Mouse (Mus musculus): ENCODE results near the gene Zc3h18. TPM values are rescaled to one million over a fixed set of nuclear protein-coding genes. Genes with fewer than 3 reads are reported as not detected.
A peak's percentile ranks its signal among the peaks of the same experiment; 100 is the strongest.

The Zc3h18 gene
- polyA plus RNA-seq, 1 experiment from 2014 or later: 41.3 TPM

DNA sequence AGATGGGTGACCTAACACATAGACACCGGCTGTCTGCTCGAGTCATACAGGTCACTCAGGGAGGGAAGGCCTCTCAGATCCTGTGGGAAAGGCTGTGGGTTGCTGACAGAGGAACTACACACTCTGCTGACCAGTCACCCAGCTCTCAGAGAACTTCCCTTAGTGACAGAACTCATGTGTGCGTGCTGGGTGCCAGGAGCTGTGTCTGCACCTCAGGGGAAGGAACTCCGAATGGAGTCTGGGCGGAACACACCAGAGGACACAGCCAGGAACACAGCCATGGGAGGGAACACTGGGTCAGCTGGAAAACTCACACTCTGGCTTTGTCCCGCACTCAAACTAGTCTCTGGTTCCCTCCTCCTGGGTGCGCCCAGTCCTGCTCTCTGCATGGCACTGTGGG is 31.3 kb downstream of the Zc3h18 start:
- H3K4me3 ChIP-seq (ENCODE audit: low read length): no peak overlapping the region
- ATAC-seq (ENCODE audit: low read depth): no peak
- H3K4me2 ChIP-seq (ENCODE audit: low read depth, low read length): no peak overlapping the region
- 87% methylated on average over 7 of the region's 7 CpGs for WGBS
- H3K9ac ChIP-seq (ENCODE audit: low read length): no peak overlapping the region
- H3K9me3 ChIP-seq (ENCODE audit: control insufficient read depth, low read length): no peaks in the 10 kb centered on the region
- H3K36me3 ChIP-seq (ENCODE audit: control insufficient read depth, insufficient read depth, low read length): peaks cover 74% of the 10 kb centered on the region
- H3K27me3 ChIP-seq (ENCODE audit: control insufficient read depth, insufficient read depth, low read depth, low read length): no peaks in the 10 kb centered on the region
- no peak overlapping the region for H3K27ac ChIP-seq (ENCODE audit: low read length)
- H3K4me1 ChIP-seq (replicated peaks; ENCODE audit: control insufficient read depth, insufficient read depth, low read length): no peaks in the 10 kb centered on the region

DNA sequence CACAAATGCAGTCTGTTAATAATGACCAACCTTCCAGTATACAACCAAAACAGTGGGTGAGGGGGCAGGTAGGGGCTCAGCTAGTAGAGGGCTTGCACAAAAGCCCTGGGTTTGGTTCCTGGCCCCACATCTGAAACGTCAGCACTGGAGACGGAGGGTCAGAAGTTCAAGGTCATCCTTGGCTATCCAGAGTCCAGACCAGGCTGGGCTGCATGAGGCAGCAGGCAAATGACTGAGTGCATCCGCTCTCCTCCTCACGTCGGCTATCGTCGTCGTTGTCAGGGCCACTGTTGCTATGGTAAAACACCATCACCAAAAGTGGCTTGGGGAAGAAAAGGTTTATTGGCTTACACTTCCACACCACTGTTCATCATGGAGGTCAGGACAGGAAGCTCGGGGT is 37.9 kb downstream of the Zc3h18 start:
- Histone ChIP-seq H3K4me1 (replicated peaks; ENCODE audit: control insufficient read depth, insufficient read depth, low read length) (no peaks in the 10 kb centered on the region), H3K4me3 (ENCODE audit: low read length) (no peak overlapping the region), H3K36me3 (ENCODE audit: control insufficient read depth, insufficient read depth, low read length) (peaks cover 61% of the 10 kb centered on the region), H3K27ac (ENCODE audit: low read length) (no peak overlapping the region), H3K9ac (ENCODE audit: low read length) (no peak overlapping the region), H3K4me2 (ENCODE audit: low read depth, low read length) (no peak overlapping the region), H3K9me3 (ENCODE audit: control insufficient read depth, low read length) (no peaks in the 10 kb centered on the region), H3K27me3 (ENCODE audit: control insufficient read depth, insufficient read depth, low read depth, low read length) (no peaks in the 10 kb centered on the region)
- no peak for ATAC-seq (ENCODE audit: low read depth)
- 79% methylated on average over 9 of the region's 9 CpGs for WGBS

DNA sequence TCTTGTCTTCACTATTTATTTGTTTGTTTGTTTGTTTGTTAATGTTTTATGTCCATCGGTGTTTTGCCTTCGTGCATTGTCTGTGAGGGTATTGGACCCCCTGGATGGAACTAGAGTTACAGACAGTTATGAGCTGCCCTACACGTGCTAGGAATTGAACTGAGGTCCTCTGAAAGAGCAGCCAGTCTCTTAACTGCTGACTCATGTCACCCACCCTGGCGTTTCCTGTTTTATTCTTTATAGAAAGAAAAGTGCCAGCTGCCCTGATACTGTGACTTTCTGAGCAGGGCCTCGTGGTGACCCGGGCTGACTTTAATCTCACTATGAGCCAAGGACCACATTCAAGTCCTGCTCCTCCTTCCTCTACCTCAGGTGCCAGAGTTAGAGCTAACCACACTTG is 39.1 kb downstream of the Zc3h18 start:
- WGBS: 85% methylated on average over 6 of the region's 6 CpGs
- ATAC-seq (ENCODE audit: low read depth): no peak
- Histone ChIP-seq H3K27ac (ENCODE audit: low read length) (no peak overlapping the region), H3K27me3 (ENCODE audit: control insufficient read depth, insufficient read depth, low read depth, low read length) (no peaks in the 10 kb centered on the region), H3K4me1 (replicated peaks; ENCODE audit: control insufficient read depth, insufficient read depth, low read length) (peaks cover 4% of the 10 kb centered on the region), H3K36me3 (ENCODE audit: control insufficient read depth, insufficient read depth, low read length) (peaks cover 49% of the 10 kb centered on the region), H3K9me3 (ENCODE audit: control insufficient read depth, low read length) (no peaks in the 10 kb centered on the region), H3K9ac (ENCODE audit: low read length) (no peak overlapping the region), H3K4me2 (ENCODE audit: low read depth, low read length) (no peak overlapping the region), H3K4me3 (ENCODE audit: low read length) (no peak overlapping the region)

DNA sequence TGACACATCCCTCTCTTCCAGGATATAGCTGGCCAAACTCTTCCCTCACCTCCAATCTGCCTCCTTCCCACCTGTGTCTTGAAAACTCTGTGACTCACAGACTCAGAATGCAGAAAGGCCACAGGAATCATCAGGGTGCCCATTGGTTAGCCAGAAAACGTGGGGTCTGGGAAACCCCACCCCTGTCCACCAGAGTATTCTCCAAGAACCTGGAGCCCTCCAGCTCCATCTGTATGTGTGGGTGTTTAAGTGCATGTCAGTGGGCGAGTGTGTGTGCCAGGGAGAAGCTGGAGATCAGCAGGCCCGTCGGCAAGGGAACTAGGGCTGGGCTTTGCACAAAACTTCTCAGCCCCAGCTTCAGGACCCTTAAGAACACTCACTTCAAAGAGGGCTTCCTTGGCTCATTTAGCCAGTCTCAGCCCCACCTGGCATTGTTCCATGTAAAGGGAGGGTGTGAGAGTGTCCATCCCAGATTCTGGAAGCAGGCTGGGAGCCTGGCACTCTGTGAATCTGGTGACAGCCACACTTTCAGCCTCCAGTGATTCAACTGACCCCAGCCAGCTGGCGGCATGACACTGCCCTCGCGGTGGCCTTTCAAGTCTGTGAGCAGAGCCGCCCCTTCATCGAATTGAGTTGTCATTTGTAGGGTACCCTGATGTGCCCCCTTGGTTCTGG is 43.6 kb downstream of the Zc3h18 start:
- Histone ChIP-seq H3K4me3 (ENCODE audit: low read length) (no peak overlapping the region), H3K27ac (ENCODE audit: low read length) (no peak overlapping the region), H3K4me1 (replicated peaks; ENCODE audit: control insufficient read depth, insufficient read depth, low read length) (peaks cover 4% of the 10 kb centered on the region), H3K9me3 (ENCODE audit: control insufficient read depth, low read length) (no peaks in the 10 kb centered on the region), H3K27me3 (ENCODE audit: control insufficient read depth, insufficient read depth, low read depth, low read length) (no peaks in the 10 kb centered on the region), H3K4me2 (ENCODE audit: low read depth, low read length) (no peak overlapping the region), H3K9ac (ENCODE audit: low read length) (no peak overlapping the region), H3K36me3 (ENCODE audit: control insufficient read depth, insufficient read depth, low read length) (peaks cover 20% of the 10 kb centered on the region)
- 38% methylated on average over 9 of the region's 9 CpGs for WGBS
- ATAC-seq (ENCODE audit: low read depth): peak; percentile 64

- ATAC-seq (ENCODE audit: low read depth): no peak
- Histone ChIP-seq H3K9ac (ENCODE audit: low read length) (no peak within 1 kb of the TSS), H3K4me3 (ENCODE audit: low read length) (no peak within 1 kb of the TSS), H3K27me3 (ENCODE audit: control insufficient read depth, insufficient read depth, low read depth, low read length) (no peaks in the 10 kb centered on the region), H3K4me1 (replicated peaks; ENCODE audit: control insufficient read depth, insufficient read depth, low read length) (peaks cover 4% of the 10 kb centered on the region), H3K27ac (ENCODE audit: low read length) (no peak within 1 kb of the TSS), H3K9me3 (ENCODE audit: control insufficient read depth, low read length) (no peaks in the 10 kb centered on the region), H3K4me2 (ENCODE audit: low read depth, low read length) (no peak within 1 kb of the TSS), H3K36me3 (ENCODE audit: control insufficient read depth, insufficient read depth, low read length) (peaks cover 10% of the 10 kb centered on the region; the same call in 1 of the 2 replicates)
- WGBS: 71% methylated on average over 14 of the region's 14 CpGs
Measured at GRCm38 (mm10) chr8:122421376-122422070, 45.1 kb downstream of the Zc3h18 start, which contains the start of gene Il17c. TSS of gene Il17c (plus strand) at chr8:122422020.

DNA sequence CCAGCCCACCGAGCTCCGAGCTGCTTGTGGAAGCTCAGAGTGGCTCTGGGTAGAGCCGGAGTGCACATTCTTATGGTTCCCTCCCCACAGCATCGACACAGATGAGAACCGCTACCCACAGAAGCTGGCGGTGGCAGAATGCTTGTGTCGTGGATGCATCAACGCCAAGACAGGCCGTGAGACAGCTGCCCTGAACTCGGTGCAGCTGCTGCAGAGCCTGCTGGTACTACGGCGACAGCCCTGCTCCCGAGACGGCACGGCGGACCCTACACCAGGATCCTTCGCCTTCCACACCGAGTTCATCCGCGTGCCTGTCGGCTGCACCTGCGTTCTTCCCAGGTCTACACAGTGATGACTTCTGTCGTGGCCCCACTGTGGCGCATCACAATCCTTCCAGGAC is 46.8 kb downstream of the Zc3h18 start:
- no peak overlapping the region for H3K27ac ChIP-seq (ENCODE audit: low read length)
- H3K4me1 ChIP-seq (replicated peaks; ENCODE audit: control insufficient read depth, insufficient read depth, low read length): peaks cover 4% of the 10 kb centered on the region
- no peak overlapping the region for H3K9ac ChIP-seq (ENCODE audit: low read length)
- H3K9me3 ChIP-seq (ENCODE audit: control insufficient read depth, low read length): no peaks in the 10 kb centered on the region
- no peak for ATAC-seq (ENCODE audit: low read depth)
- no peak overlapping the region for H3K4me3 ChIP-seq (ENCODE audit: low read length)
- WGBS: 75% methylated on average over 24 of the region's 24 CpGs
- no peak overlapping the region for H3K4me2 ChIP-seq (ENCODE audit: low read depth, low read length)
- H3K36me3 ChIP-seq (ENCODE audit: control insufficient read depth, insufficient read depth, low read length): no peaks in the 10 kb centered on the region
- H3K27me3 ChIP-seq (ENCODE audit: control insufficient read depth, insufficient read depth, low read depth, low read length): no peaks in the 10 kb centered on the region

GRCm38 (mm10) chr8:122423659-122424058 is 47.2 kb downstream of the Zc3h18 start:
- ATAC-seq (ENCODE audit: low read depth): no peak
- WGBS: 37% methylated on average over 5 of the region's 5 CpGs

GRCm38 (mm10) chr8:122426145-122426544 is 49.7 kb downstream of the Zc3h18 start:
- no peak overlapping the region for H3K27ac ChIP-seq (ENCODE audit: low read length)
- H3K9ac ChIP-seq (ENCODE audit: low read length): no peak overlapping the region
- no peak overlapping the region for H3K4me3 ChIP-seq (ENCODE audit: low read length)
- H3K4me2 ChIP-seq (ENCODE audit: low read depth, low read length): no peak overlapping the region
- WGBS: 72% methylated on average over 9 of the region's 9 CpGs
- no peaks in the 10 kb centered on the region for H3K36me3 ChIP-seq (ENCODE audit: control insufficient read depth, insufficient read depth, low read length)
- H3K27me3 ChIP-seq (ENCODE audit: control insufficient read depth, insufficient read depth, low read depth, low read length): no peaks in the 10 kb centered on the region
- H3K4me1 ChIP-seq (replicated peaks; ENCODE audit: control insufficient read depth, insufficient read depth, low read length): peaks cover 1% of the 10 kb centered on the region
- H3K9me3 ChIP-seq (ENCODE audit: control insufficient read depth, low read length): no peaks in the 10 kb centered on the region
- ATAC-seq (ENCODE audit: low read depth): no peak

More at GRCm38 (mm10) chr8:122423659-122424058, 47.2 kb downstream of the Zc3h18 start:
- Histone ChIP-seq H3K9ac (ENCODE audit: low read length) (no peak overlapping the region), H3K36me3 (ENCODE audit: control insufficient read depth, insufficient read depth, low read length) (no peaks in the 10 kb centered on the region), H3K4me1 (replicated peaks; ENCODE audit: control insufficient read depth, insufficient read depth, low read length) (peaks cover 4% of the 10 kb centered on the region), H3K27ac (ENCODE audit: low read length) (no peak overlapping the region), H3K4me2 (ENCODE audit: low read depth, low read length) (no peak overlapping the region), H3K27me3 (ENCODE audit: control insufficient read depth, insufficient read depth, low read depth, low read length) (no peaks in the 10 kb centered on the region), H3K4me3 (ENCODE audit: low read length) (no peak overlapping the region), H3K9me3 (ENCODE audit: control insufficient read depth, low read length) (no peaks in the 10 kb centered on the region)

- Histone ChIP-seq H3K9ac (ENCODE audit: low read length) (no peak overlapping the region), H3K4me3 (ENCODE audit: low read length) (no peak overlapping the region), H3K9me3 (ENCODE audit: control insufficient read depth, low read length) (no peaks in the 10 kb centered on the region), H3K27me3 (ENCODE audit: control insufficient read depth, insufficient read depth, low read depth, low read length) (no peaks in the 10 kb centered on the region), H3K4me2 (ENCODE audit: low read depth, low read length) (no peak overlapping the region), H3K36me3 (ENCODE audit: control insufficient read depth, insufficient read depth, low read length) (no peaks in the 10 kb centered on the region), H3K27ac (ENCODE audit: low read length) (no peak overlapping the region), H3K4me1 (replicated peaks; ENCODE audit: control insufficient read depth, insufficient read depth, low read length) (peaks cover 13% of the 10 kb centered on the region)
- WGBS: 86% methylated on average over 7 of the region's 7 CpGs
- ATAC-seq (ENCODE audit: low read depth): no peak
Measured at GRCm38 (mm10) chr8:122427607-122428006, 51.2 kb downstream of the Zc3h18 start.
